Mouse (Mus musculus) adrenal gland, adult 18-20 months (tissue): ENCODE data around the gene Kank4. TPM values are rescaled to one million over a fixed set of nuclear protein-coding genes. Genes with fewer than 3 reads are reported as not detected.
A peak's percentile ranks its signal among the peaks of the same experiment; 100 is the strongest.
"Not testable (repeated sequence)": the region's sequence is repeated elsewhere in the genome, so short reads cannot be mapped to it uniquely, and the experiment has no call there.

Experiments
- DNase-seq, 2 experiments: peaks; one replicate each; pipeline ENCODE4 v3.0.0; 2021 to 2022; ENCODE audit warnings: low spot score in 2 of 2
- total RNA-seq, 2 experiments: library from RNA; stranded (reverse); gene quantifications; 1 replicate in 1 of 2; 2 replicates in 1 of 2; pipeline ENCODE4 v1.2.3; 2021

Kank4 gene
- total RNA-seq, 2 experiments from 2014 or later, result 2.6 to 2.8 TPM

- no peak for DNase-seq
Measured at GRCm38 (mm10) chr4:98834782-98835181, 17.4 kb upstream of the Kank4 start.

GRCm38 (mm10) chr4:98831726-98832125, 14.4 kb upstream of the Kank4 start:
- DNase-seq, result no peak

DNA sequence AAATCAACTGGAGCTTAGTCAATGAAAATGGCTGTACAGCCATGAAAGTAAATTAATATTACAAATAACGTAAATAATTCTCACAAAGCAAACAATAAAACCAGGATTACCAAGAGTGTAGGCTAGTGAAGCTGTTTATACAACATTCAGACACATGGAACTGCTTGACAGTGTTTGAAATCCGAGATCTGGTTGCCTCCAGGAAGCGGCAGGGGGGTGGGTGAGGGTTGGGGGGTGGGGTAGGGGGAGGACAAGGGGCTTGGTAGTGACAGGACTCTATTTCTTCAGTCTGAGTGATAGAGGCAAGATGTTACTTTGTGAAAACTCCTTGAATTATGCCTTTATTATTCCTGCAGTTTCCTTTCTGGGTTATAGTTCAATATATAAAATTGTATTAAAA, 9.4 kb upstream of the Kank4 start:
- DNase-seq, result no peak

DNA sequence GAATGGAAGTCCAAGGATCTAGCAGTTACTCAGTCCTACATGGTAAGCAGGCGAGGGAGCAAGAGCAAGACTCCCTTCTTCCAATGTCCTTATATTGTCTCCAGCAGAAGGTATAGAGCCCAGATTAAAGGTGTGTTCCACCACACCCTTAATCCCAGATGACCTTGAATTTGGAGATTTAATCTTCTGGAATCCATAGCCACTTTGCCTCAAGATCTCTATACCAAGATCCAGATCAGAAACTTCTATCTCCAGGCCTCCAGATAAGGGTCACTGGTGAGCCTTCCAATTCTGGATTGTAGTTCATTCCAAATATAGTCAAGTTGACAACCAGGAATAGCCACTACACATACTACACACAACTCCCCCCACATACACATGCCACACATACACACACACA, 6.4 kb upstream of the Kank4 start, which contains the start of gene I0C0044D17Rik:
Gene I0C0044D17Rik (minus strand): TSS at position 101 of the 400 bp plus-strand sequence.
- DNase-seq, result not testable (repeated sequence)

DNA sequence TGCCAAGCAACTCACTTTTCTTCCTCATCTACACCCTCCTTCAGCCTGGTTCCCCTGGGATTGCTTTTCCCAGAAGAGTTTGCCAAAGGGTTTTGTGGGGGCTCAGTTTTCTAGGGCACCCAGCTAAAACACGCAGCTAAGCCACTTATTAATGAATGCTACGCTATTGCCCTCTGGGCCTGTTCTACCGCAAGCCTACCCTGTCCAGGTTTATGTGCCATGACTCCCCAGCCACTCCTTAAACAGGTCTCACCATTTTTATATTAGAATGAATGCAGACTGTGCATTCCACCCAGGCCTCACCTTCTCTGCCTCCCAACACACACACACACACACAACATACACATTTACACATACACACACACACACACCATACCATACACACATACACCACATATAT, 5.7 kb upstream of the Kank4 start:
- DNase-seq, result no peak

- DNase-seq, result no peak
Measured at GRCm38 (mm10) chr4:98822478-98822877, 5.1 kb upstream of the Kank4 start.

DNA sequence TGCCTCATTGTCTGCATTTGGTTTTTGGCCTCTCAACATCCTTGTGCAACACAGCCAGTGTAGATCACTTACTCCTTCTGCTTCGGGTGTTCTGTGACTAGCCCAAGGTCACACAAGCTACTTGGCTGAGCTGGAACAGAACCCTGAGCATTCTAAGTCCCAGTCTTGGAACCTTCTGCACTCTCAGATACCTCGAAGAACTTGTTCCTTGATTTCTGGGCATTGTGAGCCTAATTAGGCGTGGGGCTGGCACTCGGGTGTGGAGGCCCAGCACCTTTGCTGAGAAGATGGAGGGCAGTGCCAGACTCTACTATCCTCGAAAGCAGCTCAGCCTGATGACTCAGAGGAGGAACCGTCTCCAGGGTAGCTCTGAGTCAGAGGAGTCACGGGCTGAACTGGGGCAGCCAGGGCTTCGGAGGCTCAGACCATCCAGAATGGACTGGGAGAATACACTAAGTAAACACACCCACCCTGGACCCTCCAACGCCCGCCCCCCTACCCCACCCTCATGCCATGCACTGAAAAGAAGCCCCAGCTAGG, 1.9 kb upstream of the Kank4 start:
- DNase-seq, result peak in 1 of 2 experiments; percentile 37

- no peak for DNase-seq
Measured at GRCm38 (mm10) chr4:98816807-98817183, 542 bp downstream of the Kank4 start.

DNA sequence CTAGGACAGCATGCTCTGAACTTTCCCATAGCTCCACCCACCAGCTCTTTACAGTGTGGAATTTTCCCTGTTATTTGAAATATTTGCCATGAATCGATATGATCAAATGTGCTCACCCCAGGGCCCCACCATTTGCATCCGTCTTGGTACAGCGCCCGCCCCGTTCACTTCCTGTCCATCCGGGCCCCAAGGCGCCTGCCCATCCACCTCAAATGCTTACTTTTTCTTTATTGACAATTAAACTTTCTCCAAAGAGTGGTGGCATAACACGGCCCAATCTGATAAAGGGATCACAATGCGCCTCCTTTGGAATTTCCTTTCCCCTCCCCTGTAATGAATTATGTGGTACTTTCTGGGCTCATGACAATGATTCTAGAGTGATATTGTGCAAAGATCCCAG, 11.0 kb downstream of the Kank4 start:
- DNase-seq, result no peak

- DNase-seq, result no peak
Measured at GRCm38 (mm10) chr4:98805291-98806048, 11.9 kb downstream of the Kank4 start.

DNA sequence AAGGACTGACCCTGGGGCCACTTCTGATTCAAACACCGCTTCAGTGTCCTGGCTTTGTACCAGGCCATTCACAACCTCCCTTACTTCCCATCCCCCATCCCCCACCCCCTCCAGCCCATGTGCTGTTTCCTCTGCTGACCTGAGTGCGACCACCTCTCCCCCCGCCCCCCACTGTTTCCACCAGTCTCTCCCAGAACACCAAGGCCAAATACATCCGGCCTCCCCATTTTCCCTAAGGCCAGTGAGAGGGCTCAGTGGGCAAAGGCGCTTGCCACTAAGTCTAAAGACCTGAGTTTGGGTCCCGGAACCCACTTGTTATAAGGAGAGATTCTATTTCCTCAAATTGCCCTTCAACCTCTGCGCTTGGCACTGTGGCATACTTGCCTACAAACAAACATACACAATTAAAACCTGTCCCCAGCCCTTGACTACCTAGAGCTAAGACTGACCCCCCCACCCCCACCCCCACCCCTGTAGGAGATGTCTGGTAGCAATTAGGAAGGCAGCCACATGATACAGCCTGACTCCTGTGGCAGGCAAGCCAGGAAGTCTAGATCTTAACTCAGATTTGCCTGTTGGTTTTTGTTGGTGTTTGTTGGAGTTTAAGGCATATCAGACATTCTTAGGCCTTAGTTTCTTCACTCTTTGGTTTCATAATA, 12.7 kb downstream of the Kank4 start:
- DNase-seq, result no peak

GRCm38 (mm10) chr4:98801775-98802174, 15.6 kb downstream of the Kank4 start:
- DNase-seq, result no peak

- no peak for DNase-seq
Measured at GRCm38 (mm10) chr4:98800824-98801223, 16.5 kb downstream of the Kank4 start.

GRCm38 (mm10) chr4:98796591-98797341, 20.6 kb downstream of the Kank4 start:
- DNase-seq, result no peak

- no peak for DNase-seq
Measured at GRCm38 (mm10) chr4:98795241-98795640, 22.1 kb downstream of the Kank4 start.

GRCm38 (mm10) chr4:98793486-98793885, 23.9 kb downstream of the Kank4 start:
- DNase-seq, result no peak

DNA sequence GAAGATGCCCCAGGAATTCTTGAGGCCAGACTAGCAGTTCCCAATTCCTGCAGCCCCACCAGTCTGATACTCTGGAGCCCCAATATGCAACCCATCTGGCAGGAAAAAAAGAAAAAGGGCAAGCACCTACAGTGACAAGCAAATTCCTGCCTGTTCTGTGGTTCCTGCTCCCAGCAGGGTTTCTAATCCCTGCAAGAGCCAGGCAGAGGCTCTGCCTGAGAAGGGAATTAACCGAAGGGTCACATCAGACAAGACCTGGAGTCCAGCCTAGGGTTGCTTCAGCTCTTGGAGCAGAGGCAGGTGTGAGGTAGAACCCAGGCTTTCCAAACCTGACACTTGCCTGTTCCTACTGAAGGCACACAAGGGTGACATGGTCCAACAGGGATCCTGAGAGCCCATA, 26.6 kb downstream of the Kank4 start:
- no peak for DNase-seq

- no peak for DNase-seq
Measured at GRCm38 (mm10) chr4:98789861-98790311, 27.5 kb downstream of the Kank4 start.

- DNase-seq, result no peak
Measured at GRCm38 (mm10) chr4:98789133-98789765, 28.1 kb downstream of the Kank4 start.

DNA sequence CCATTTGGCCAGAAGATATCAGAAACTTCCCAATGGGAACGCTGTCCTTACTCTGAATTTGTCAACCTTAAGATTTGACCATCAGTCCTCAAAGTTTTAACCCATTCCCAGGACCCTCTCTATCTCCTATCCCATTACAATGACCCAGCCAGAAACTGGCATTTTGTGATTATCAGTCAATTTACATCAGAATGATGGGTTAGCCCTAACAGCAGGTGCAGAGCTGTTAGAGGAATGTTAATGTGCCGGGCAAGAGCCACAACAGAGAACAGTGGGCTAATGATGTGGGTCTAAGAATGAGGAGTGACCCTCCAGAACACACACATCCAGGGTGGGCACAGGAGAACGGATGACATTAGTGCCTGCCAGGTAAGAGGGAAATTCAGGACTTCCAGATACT, 31.1 kb downstream of the Kank4 start:
- DNase-seq, result no peak

DNA sequence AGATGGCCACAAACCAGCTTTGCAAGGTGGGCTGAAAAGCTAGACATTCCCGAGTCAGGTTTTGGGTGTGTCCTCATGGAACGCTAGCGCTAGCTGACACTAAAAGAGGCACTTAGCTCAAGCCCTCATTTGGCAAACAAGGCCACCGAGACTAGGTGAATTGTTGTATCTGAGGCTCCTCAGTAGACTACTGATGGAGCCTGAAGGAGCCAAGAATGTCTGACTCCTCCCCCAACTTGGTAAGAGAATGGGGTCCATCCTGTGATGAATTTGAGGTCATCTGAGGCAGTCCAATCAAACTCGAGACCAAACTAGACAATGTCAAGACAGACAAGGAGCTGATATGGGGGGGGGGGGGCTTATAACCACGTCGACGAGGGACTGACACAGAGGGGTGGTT, 31.5 kb downstream of the Kank4 start:
- no peak for DNase-seq
